Mouse (Mus musculus) WW6 (cell line): Measurements from ENCODE around the gene Acp5.
A peak's percentile ranks its signal among the peaks of the same experiment; 100 is the strongest.
"Not testable (repeated sequence)": the region's sequence is repeated elsewhere in the genome, so short reads cannot be mapped to it uniquely, and the experiment has no call there.

Experiments used
- DNase-seq: peaks from one replicate; pipeline ENCODE4 v3.0.0-alpha.2; 2013; ENCODE audit warnings: low read depth, low spot score

Gene Acp5

DNA sequence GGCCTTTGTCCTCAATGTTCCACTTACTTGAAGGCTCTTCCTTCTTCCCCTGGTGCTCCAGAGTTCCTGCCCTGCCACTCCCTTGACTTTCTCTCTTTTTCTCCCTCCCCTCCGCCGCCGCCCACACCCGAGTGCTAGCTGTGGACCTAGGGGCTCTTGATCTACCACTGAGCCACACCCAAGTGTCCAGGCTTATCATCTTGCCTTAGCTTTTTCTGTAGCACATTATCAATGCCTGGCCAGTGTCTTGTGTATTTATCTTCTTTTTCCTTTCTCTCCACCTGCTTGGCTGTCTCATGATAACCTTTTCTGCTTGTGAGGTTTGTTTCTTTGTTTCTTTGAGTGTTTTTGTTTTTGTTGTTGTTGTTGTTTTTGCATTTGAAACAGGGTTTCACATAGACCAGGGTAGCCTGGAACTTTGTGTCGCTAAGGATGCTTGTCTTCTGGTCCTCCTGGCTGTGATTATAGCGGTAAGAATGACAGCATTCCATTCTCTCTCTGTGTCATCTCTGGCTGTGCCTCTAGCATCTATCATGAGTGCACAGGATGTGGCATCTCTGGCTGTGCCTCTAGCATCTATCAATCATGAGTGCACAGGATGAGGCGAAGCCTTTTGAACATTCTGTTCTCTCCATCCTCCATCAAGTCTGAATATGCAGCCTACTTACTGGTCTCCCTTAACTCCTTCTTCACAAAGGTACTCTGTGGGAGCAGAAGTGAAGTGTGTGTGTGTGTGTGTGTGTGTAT, at the start of gene Acp5:
TSS of gene Acp5 (minus strand) at position 68 of the 747 bp plus-strand sequence.
- DNase-seq, result no peak

DNA sequence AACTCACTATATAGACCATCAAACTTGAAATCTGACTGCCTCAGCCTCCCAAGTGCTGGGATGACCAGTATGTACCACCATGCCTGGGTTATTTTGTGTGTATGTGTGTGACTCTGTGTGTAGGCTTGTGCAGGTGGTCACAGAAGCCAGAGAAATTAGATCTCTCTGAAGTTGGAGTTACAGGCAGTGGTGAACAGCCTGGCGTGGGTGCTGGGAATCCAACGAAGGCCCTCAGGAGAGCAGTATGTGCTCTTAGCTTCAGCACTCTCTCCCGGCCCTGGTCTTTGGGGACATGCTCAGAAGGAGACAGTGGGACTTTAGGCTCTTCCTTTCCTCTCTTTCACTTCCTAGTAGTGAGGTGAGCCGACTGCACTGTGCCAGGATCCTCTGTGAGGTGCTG, 36.8 kb upstream of the Acp5 start:
- no peak for DNase-seq

- DNase-seq, result no peak
Measured at GRCm38 (mm10) chr9:22169327-22169726, 33.8 kb upstream of the Acp5 start.

GRCm38 (mm10) chr9:22167751-22168150, 32.2 kb upstream of the Acp5 start:
- no peak for DNase-seq

DNA sequence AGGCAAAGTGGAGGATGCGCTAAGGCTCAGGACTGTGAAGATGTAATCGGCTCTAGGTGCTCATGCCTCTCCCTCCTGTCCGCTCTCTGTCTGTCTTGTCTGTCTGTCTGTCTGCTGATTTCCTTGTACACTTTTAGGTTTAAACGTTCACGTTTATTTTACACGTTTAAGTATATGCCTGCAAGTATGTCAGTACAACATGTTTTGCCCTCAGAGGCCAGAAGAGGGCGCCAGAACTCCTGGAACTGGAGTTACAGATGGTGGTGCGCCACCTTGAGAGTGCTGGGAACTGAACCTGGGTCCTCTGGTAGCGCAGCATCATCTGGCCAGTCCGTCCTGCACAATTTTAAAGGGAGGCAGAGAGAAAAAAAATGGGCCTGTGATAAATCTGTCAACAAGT, 31.2 kb upstream of the Acp5 start:
- DNase-seq, result no peak

GRCm38 (mm10) chr9:22165964-22166363, 30.5 kb upstream of the Acp5 start:
- DNase-seq, result no peak

DNA sequence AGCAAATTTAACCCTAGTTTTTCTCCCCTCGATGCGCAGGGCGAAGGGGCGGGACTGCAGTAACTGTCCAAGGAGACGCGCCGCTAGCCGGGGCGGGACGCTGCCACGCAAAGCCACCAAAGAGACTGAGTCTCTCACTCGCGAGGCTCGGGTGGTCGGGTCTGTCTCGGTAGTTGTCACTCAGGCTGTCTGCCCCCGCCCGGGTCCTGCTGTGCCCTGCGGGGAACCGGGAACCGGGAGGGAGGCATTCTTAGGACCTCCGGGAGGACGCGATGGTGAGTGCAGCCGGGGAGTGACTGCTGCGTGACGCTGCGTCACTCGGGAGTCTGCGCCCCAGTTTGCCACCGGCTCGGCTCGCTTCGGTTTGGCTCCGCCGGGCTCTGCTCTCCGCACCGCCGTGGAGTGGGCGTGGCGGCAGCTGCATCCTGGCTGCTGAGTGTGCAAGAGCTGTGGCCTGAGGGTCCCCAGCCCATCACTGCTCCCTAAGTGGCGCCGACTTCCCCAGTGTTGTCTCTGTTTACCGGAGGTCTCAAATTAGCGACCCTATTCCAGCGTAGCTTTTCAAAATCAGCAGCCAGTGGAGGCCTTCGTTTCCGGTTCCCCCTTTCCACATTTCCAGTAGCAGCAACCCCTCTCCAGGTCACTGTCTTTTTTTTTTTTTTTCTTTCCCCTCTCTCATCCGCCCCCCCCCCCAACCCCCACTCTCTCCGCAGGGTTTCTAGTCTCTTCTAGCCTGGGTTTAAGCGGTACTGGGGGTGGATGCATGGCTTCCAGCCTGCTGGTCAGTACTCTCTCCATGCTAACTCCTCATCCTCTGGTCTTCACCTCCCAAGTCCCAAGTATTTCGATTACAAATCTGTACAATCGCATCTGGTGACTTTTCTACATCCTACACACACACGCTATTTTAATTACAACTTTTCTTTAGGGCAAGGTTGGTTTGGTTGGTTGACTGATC, 29.5 kb upstream of the Acp5 start:
- no peak for DNase-seq

- no peak for DNase-seq
Measured at GRCm38 (mm10) chr9:22162912-22163311, 27.4 kb upstream of the Acp5 start.

GRCm38 (mm10) chr9:22162305-22162704, 26.8 kb upstream of the Acp5 start:
- DNase-seq, result no peak

GRCm38 (mm10) chr9:22161299-22161698, 25.8 kb upstream of the Acp5 start:
- DNase-seq, result no peak

DNA sequence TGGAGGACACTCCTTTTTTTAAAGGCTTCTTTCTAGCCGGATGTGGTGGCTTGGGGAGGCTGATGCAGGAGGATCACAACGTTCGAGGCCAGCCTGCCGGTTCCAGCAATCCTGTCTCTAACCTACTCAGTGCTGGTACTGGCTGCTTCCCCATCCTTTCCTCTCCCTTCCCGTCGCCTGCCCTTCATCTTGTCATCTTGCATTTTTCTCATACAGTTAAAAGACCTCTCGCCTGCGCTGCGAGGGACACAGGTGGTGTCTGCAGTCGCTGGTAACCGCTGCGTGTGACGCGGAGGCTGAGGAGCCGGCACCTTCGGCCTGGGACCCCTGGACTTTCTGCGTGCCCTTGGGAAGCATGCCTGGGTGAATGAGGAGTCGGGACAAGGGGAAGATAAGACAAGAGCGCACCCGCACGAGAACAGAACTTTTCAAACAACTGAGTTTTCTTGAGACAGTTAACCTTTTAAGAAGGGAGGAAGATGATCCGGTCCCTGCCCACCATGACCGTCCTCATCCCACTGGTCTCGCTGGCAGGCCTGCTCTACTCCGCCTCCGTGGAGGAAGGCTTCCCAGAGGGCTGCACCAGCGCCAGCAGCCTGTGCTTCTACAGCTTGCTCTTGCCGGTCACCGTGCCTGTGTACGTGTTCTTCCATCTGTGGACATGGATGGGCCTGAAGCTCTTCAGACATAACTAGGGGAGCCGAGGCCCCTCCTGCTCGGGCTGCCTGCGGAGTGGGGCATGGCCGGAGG, 22.2 kb upstream of the Acp5 start:
- DNase-seq, result no peak

- peak; percentile 95 for DNase-seq
Measured at GRCm38 (mm10) chr9:22156497-22157245, 21.2 kb upstream of the Acp5 start, which contains the start of gene Pigyl. Gene Pigyl (plus strand): TSS chr9:22156846.

DNA sequence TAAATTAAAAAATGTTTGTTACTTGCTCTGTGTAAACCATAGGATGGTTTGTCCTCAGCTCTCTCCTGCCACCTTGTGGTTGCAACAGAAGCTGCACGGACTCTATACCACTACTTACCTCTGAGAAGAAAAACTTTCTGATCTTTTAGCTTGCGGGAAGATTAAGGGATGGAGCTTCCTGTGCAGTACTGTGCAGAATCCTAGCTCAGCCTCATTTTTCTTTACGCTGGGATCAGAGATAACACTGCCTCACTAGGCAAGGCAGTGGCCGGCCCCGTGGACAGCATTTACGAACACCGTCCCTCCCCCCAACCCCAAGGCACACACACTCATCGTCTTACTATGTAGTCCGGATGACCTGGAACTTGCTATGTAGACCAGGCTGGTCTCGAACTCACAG, 20.1 kb upstream of the Acp5 start:
- no peak for DNase-seq

DNA sequence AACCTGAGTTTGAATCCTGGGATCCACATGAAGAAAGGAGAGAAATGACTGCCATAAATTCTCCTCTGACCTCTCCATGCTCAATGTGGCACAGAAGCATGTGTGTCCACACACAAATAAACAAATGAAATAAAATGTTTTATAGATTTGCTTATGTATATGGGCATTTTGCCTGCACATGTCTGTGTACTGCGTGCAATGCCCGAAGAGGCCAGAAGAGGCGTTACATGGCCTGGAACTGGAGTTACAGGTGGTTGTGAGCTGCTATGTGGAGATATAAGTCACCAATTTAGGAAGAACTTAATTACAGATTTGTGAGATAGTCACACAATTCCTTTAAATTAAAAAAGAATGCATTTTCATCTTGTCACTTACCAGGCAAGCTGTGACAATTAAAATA, 18.3 kb upstream of the Acp5 start:
- DNase-seq, result no peak

- no peak for DNase-seq
Measured at GRCm38 (mm10) chr9:22150946-22151345, 15.4 kb upstream of the Acp5 start.

GRCm38 (mm10) chr9:22150249-22150693, 14.8 kb upstream of the Acp5 start:
- not testable (repeated sequence) for DNase-seq

- no peak for DNase-seq
Measured at GRCm38 (mm10) chr9:22149426-22150248, 14.1 kb upstream of the Acp5 start.

DNA sequence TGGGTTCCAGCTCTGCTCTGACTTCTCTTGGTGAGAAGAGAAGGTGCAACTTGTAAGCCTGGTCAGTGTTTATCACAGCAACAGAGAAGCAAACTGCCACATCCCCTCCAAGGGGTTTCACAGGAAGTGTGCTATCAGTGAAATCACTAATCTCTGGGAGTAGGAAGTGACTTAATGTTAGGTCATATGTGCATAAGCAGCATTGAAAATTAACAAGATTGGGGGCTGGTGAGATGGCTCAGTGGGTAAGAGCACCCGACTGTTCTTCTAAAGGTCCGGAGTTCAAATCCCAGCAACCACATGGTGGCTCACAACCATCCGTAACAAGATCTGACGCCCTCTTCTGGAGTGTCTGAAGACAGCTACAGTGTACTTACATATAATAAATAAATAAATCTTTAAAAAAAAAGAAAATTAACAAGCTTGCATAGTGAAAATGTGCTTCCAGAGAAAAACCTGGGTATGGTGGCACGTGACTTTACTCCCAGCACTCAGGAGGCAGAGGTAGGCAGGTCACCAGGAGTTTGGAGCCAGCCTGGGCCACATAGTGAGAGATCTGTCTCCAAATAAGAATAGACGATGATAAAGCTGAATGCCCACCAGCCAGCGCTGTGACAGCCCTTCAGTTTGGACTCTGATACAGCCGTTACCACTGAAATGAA, 8.9 kb upstream of the Acp5 start:
- no peak for DNase-seq
